Mouse (Mus musculus): ENCODE measurements around the gene Defb10. TPM values are rescaled to one million over a fixed set of nuclear protein-coding genes. Genes with fewer than 3 reads are reported as not detected.
"Not testable (repeated sequence)": the region's sequence is repeated elsewhere in the genome, so short reads cannot be mapped to it uniquely, and the experiment has no call there.

Gene Defb10
- total RNA-seq (2012; rRNA removed): not detected in 2 replicates

DNA sequence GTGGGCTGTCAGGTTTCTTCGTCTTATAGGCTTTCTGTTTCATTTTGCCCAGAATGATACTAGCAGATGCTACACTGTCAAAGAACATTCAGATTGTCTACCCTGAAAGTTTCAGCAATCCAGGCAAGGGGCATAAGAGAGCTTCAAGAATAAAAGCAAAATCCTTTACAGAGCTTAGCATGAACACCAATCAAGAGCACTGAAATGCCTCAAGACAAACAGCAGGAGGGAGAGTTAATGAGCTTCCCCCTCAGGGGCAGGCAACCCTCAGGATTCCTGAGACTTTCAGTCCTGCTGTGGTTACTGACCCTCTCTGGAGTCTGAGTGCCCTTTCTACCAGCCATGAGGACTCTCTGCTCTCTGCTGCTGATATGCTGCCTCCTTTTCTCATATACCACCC lies at the start of gene Defb10:
TSS of gene Defb10 (plus strand) at position 316 of the 400 bp plus-strand sequence.
- H3K27ac ChIP-seq (ENCODE audit: insufficient read depth, low read depth, low read length, poor library complexity, severe bottlenecking); H3K9ac ChIP-seq (ENCODE audit: insufficient read depth, low read depth, low read length, poor library complexity, severe bottlenecking); in situ Hi-C loops (cut with MboI; ENCODE audit: low sequenced_read_pairs in 2 of 2, unreplicated experiment in 2 of 2); H3K4me3 ChIP-seq (ENCODE audit: insufficient read depth in 1 of 2, low read depth in 1 of 2, low read length in 2 of 2, poor library complexity in 1 of 2, severe bottlenecking in 1 of 2); DNase-seq (ENCODE audit: low read depth, low spot score); H3K4me1 ChIP-seq (ENCODE audit: control insufficient read depth in 2 of 2, insufficient read depth in 2 of 2, low read length in 2 of 2, poor library complexity in 1 of 2); H3K9me3 ChIP-seq (ENCODE audit: control insufficient read depth, insufficient read depth, low read depth, low read length); H3K36me3 ChIP-seq (ENCODE audit: control insufficient read depth, insufficient read depth, low read length, poor library complexity, severe bottlenecking): not testable (repeated sequence)

DNA sequence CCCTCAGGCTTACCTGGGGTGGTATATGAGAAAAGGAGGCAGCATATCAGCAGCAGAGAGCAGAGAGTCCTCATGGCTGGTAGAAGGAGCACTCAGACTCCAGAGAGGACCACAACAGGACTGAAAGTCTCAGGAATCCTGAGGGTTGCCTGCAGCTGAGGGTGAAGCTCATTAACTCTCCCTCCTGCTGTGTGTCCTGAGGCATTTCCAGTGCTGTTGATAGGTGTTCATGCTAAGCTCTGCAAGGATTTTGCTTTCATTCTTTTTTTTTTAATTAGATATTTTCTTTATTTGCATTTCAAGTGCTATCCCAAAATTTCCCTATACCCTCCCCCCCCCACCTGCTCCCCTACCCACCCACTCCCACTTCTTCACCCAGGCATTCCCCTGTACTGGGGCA lies 26.6 kb downstream of the Defb10 start, which contains the start of gene Defb9:
TSS of gene Defb9 (minus strand) at position 101 of the 400 bp plus-strand sequence.
- in situ Hi-C loops (cut with MboI; ENCODE audit: low sequenced_read_pairs in 2 of 2, unreplicated experiment in 2 of 2); H3K9ac ChIP-seq (ENCODE audit: insufficient read depth, low read depth, low read length, poor library complexity, severe bottlenecking); H3K4me1 ChIP-seq (ENCODE audit: control insufficient read depth in 2 of 2, insufficient read depth in 2 of 2, low read length in 2 of 2, poor library complexity in 1 of 2); H3K27ac ChIP-seq (ENCODE audit: insufficient read depth, low read depth, low read length, poor library complexity, severe bottlenecking); H3K4me3 ChIP-seq (ENCODE audit: insufficient read depth in 1 of 2, low read depth in 1 of 2, low read length in 2 of 2, poor library complexity in 1 of 2, severe bottlenecking in 1 of 2); DNase-seq (ENCODE audit: low read depth, low spot score); H3K9me3 ChIP-seq (ENCODE audit: control insufficient read depth, insufficient read depth, low read depth, low read length); H3K36me3 ChIP-seq (ENCODE audit: control insufficient read depth, insufficient read depth, low read length, poor library complexity, severe bottlenecking): not testable (repeated sequence)

DNA sequence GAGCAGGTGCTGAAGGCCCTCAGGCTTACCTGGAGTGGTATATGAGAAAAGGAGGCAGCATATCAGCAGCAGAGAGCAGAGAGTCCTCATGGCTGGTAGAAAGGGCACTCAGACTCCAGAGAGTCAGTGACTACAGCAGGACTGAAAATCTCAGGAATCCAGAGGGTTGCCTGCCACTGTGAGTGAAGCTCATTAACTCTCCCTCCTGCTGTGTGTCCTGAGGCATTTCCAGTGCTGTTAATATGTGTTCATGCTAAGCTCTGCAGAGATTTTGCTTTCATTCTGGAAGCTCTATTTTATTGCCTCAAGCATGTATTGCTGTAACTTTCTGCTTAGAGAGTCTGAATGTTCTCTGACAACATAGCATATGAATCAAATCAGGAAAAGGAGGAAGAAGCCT lies 47.6 kb downstream of the Defb10 start, which contains the start of gene Defb11:
TSS of gene Defb11 (minus strand) at position 123 of the 400 bp plus-strand sequence.
- H3K36me3 ChIP-seq (ENCODE audit: control insufficient read depth, insufficient read depth, low read length, poor library complexity, severe bottlenecking); H3K9ac ChIP-seq (ENCODE audit: insufficient read depth, low read depth, low read length, poor library complexity, severe bottlenecking); DNase-seq (ENCODE audit: low read depth, low spot score); in situ Hi-C loops (cut with MboI; ENCODE audit: low sequenced_read_pairs in 2 of 2, unreplicated experiment in 2 of 2); H3K9me3 ChIP-seq (ENCODE audit: control insufficient read depth, insufficient read depth, low read depth, low read length); H3K27ac ChIP-seq (ENCODE audit: insufficient read depth, low read depth, low read length, poor library complexity, severe bottlenecking); H3K4me1 ChIP-seq (ENCODE audit: control insufficient read depth in 2 of 2, insufficient read depth in 2 of 2, low read length in 2 of 2, poor library complexity in 1 of 2); H3K4me3 ChIP-seq (ENCODE audit: insufficient read depth in 1 of 2, low read depth in 1 of 2, low read length in 2 of 2, poor library complexity in 1 of 2, severe bottlenecking in 1 of 2): not testable (repeated sequence)

Other genes with a start within 250 kb of the Defb10 start
- not detected in 2 replicates for gene Defa26, start 240.7 kb upstream of the Defb10 start, total RNA-seq (2012; rRNA removed)
- not detected in 2 replicates for gene Defa17, start 203.1 kb upstream of the Defb10 start, total RNA-seq (2012; rRNA removed)
- gene Defa34, start 193.1 kb upstream of the Defb10 start, total RNA-seq (2012; rRNA removed): not detected in 2 replicates
- not detected in 2 replicates for gene AY761184, start 155.3 kb upstream of the Defb10 start, total RNA-seq (2012; rRNA removed)
- not detected in 2 replicates for gene Defa24, start 124.4 kb upstream of the Defb10 start, total RNA-seq (2012; rRNA removed)
- gene Defb50, start 35.4 kb upstream of the Defb10 start, total RNA-seq (2012; rRNA removed): not detected in 2 replicates
- not detected in 2 replicates for gene Defb2, start 19.0 kb upstream of the Defb10 start, total RNA-seq (2012; rRNA removed)
- gene Defb9, start 26.5 kb downstream of the Defb10 start, total RNA-seq (2012; rRNA removed): not detected in 2 replicates
- not detected in 2 replicates for gene Defb11, start 47.5 kb downstream of the Defb10 start, total RNA-seq (2012; rRNA removed)
- gene Defb15, start 73.8 kb downstream of the Defb10 start, total RNA-seq (2012; rRNA removed): not detected in 2 replicates
- not detected in 2 replicates for gene Defb35, start 79.5 kb downstream of the Defb10 start, total RNA-seq (2012; rRNA removed)
- not detected in 2 replicates for gene Defb13, start 87.9 kb downstream of the Defb10 start, total RNA-seq (2012; rRNA removed)
- gene Fam90a1a, start 99.8 kb downstream of the Defb10 start, total RNA-seq (2012; rRNA removed): 0.21 TPM in 1 of 2 replicates, not detected in the other
- gene Ccdc70, start 110.9 kb downstream of the Defb10 start, total RNA-seq (2012; rRNA removed): not detected in 2 replicates
- 3.2 and 5.3 TPM in 2 replicates for gene Atp7b, start 201.4 kb downstream of the Defb10 start, total RNA-seq (2012; rRNA removed)
- 44.7 and 55.4 TPM in 2 replicates for gene Alg11, start 201.8 kb downstream of the Defb10 start, total RNA-seq (2012; rRNA removed)

All from ES-E14 (cell line).